Mouse (Mus musculus) brain, embryonic 14.5 days (tissue): ENCODE measurements at regions not wholly inside any gene's neighbourhood (a gene's known extent, or its start where the extent isn't known, plus 50 kb on each side); places are given as distances from the start of the nearest gene placed in this dataset.

Source experiments
- CTCF ChIP-seq: fragments of 200-500 bp; IDR thresholded peaks from 2 replicates; pipeline ENCODE4 v1.5.1; 2012; ENCODE audit warnings: inconsistent platforms, mild to moderate bottlenecking, moderate library complexity, borderline replicate concordance; ENCODE audit not compliant: insufficient read depth, insufficient read length; ENCODE audit errors: extremely low read depth
- POLR2A ChIP-seq: fragments of 200-500 bp; IDR thresholded peaks from 2 replicates; pipeline ENCODE4 v1.6.1; 2012; ENCODE audit warnings: mild to moderate bottlenecking, inconsistent platforms, borderline replicate concordance; ENCODE audit not compliant: poor library complexity, insufficient read depth, insufficient read length, severe bottlenecking; ENCODE audit errors: extremely low read depth

DNA sequence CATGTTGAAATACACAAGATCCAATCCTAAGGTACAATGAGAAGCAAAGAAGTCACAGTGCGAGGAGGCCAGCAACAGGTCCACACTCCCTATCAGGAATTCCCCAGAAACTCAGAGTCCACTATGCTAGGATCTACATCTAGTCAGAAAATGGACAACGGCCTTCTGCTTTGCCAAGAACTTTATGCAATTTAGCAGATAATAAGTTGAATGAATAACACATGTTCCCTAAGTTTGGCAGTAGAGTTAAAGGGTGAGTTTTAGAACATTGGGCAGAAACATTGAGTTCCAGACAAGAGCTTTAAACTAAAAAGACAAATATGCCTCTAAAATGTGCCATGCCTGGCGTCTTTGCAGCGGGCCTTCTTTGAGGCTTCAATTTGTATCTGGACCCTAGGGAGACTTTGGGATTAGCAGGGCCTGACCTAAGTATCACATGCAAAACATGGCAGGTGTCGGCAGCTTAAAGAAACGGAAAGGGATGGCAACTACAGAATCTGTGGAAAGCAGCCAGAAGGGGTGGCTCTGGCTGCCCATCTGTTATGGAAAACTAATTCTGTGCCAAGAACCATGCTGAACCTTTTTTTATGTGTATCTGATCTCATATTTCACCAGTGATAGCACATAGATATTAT is 600.6 kb upstream of the Nox3 start:
- TF ChIP-seq CTCF = no peak
- no peak for TF ChIP-seq POLR2A
